Mouse (Mus musculus) MEL (cell line): Measurements from ENCODE around the gene Inmt. TPM values are rescaled to one million over a fixed set of nuclear protein-coding genes. Genes with fewer than 3 reads are reported as not detected.

Source experiments
- DNase-seq: peaks from one replicate; pipeline ENCODE4 v3.0.0; 2011; ENCODE audit warnings: low read depth, low spot score
- H3K27ac ChIP-seq: 2 replicates; pipeline ENCODE4 v1.5.1; 2012; ENCODE audit warnings: low read depth, mild to moderate bottlenecking, control low read depth, low read length, moderate library complexity; ENCODE audit not compliant: control insufficient read depth
- H3K27me3 ChIP-seq, 2 experiments: fragments of 150-350 bp in 1 of 2; sonication (generic) in 1 of 2; 2 replicates each; pipeline ENCODE4 v1.6.1; 2012; ENCODE audit warnings: low read length in 2 of 2, mild to moderate bottlenecking in 2 of 2, improper control_type of control experiment in 1 of 2, moderate library complexity in 1 of 2; ENCODE audit not compliant: insufficient read depth in 2 of 2, control insufficient read depth in 1 of 2
- H3K36me3 ChIP-seq, 2 experiments: 2 replicates each; pipeline ENCODE4 v1.6.1; 2012 to 2014; ENCODE audit warnings: low read length in 2 of 2, improper control_type of control experiment in 1 of 2, inconsistent platforms in 1 of 2, mild to moderate bottlenecking in 1 of 2; ENCODE audit not compliant: insufficient read depth in 2 of 2, control insufficient read depth in 1 of 2
- H3K4me1 ChIP-seq, 2 experiments: fragments of 150-350 bp in 1 of 2; sonication (generic) in 1 of 2; 2 replicates each; pipeline ENCODE4 v1.6.1; 2012; ENCODE audit warnings: low read length in 2 of 2, improper control_type of control experiment in 1 of 2, mild to moderate bottlenecking in 1 of 2; ENCODE audit not compliant: insufficient read depth in 2 of 2, control insufficient read depth in 1 of 2
- H3K4me3 ChIP-seq, 2 experiments: fragments of 150-350 bp in 1 of 2; sonication (generic) in 1 of 2; 2 replicates each; pipeline ENCODE4 v1.5.1; 2012; ENCODE audit warnings: low read depth in 2 of 2, low read length in 2 of 2, mild to moderate bottlenecking in 2 of 2, moderate library complexity in 2 of 2, control low read depth in 1 of 2, improper control_type of control experiment in 1 of 2; ENCODE audit not compliant: control insufficient read depth in 1 of 2, insufficient read depth in 1 of 2
- H3K79me2 ChIP-seq: 2 replicates; pipeline ENCODE4 v1.6.1; 2012; ENCODE audit warnings: mild to moderate bottlenecking, low read length, moderate library complexity; ENCODE audit not compliant: control insufficient read depth, poor library complexity, insufficient read depth
- H3K9ac ChIP-seq: 2 replicates; pipeline ENCODE4 v1.6.1; 2012; ENCODE audit warnings: low read depth, mild to moderate bottlenecking, control low read depth, low read length, moderate library complexity; ENCODE audit not compliant: control insufficient read depth, poor library complexity, severe bottlenecking
- H3K9me3 ChIP-seq: fragments of 150-350 bp; sonication (generic); replicated peaks from 2 replicates; pipeline ENCODE4 v1.6.1; 2012; ENCODE audit warnings: mild to moderate bottlenecking, low read length, improper control_type of control experiment, moderate library complexity; ENCODE audit not compliant: insufficient read depth
- BHLHE40 ChIP-seq: IDR thresholded peaks from 2 replicates; pipeline ENCODE4 v1.6.1; 2012; ENCODE audit warnings: low read depth, mild to moderate bottlenecking, inconsistent platforms, low read length, improper control_type of control experiment, borderline replicate concordance
- CTCF ChIP-seq, 3 experiments: IDR thresholded peaks in 2 of 3; conservative IDR thresholded peaks in 1 of 3; 2 replicates each; pipeline ENCODE4 v1.5.1; 2011 to 2012; ENCODE audit warnings: low read length in 3 of 3, low read depth in 2 of 3, mild to moderate bottlenecking in 2 of 3, improper control_type of control experiment in 1 of 3, inconsistent platforms in 1 of 3, mixed read lengths in 1 of 3, moderate library complexity in 1 of 3; ENCODE audit not compliant: control insufficient read depth in 1 of 3, insufficient read depth in 1 of 3, poor library complexity in 1 of 3, severe bottlenecking in 1 of 3
- ELF1 ChIP-seq: IDR thresholded peaks from 2 replicates; pipeline ENCODE4 v1.6.1; 2014; ENCODE audit warnings: low read depth, mild to moderate bottlenecking, inconsistent platforms, low read length, improper control_type of control experiment, moderate library complexity
- EP300 ChIP-seq, 2 experiments: IDR thresholded peaks; 2 replicates each; pipeline ENCODE4 v1.6.1; 2011; ENCODE audit warnings: improper control_type of control experiment in 2 of 2, low read length in 2 of 2, low read depth in 1 of 2, mild to moderate bottlenecking in 1 of 2
- ETS1 ChIP-seq: IDR thresholded peaks from 2 replicates; pipeline ENCODE4 v1.6.1; 2012; ENCODE audit warnings: low read depth, mild to moderate bottlenecking, inconsistent platforms, low read length, improper control_type of control experiment, moderate library complexity
- GABPA ChIP-seq: IDR thresholded peaks from 2 replicates; pipeline ENCODE4 v1.6.1; 2012; ENCODE audit warnings: low read depth, mild to moderate bottlenecking, inconsistent platforms, low read length, improper control_type of control experiment, moderate library complexity
- GATA1 ChIP-seq: IDR thresholded peaks from 2 replicates; pipeline ENCODE4 v1.6.1; 2011; ENCODE audit warnings: low read depth, low read length, improper control_type of control experiment
- HCFC1 ChIP-seq: IDR thresholded peaks from 2 replicates; pipeline ENCODE4 v1.6.1; 2012; ENCODE audit warnings: low read depth, mild to moderate bottlenecking, inconsistent platforms, low read length, improper control_type of control experiment, moderate library complexity
- JUND ChIP-seq: IDR thresholded peaks from 2 replicates; pipeline ENCODE4 v1.6.1; 2011; ENCODE audit warnings: low read depth, mild to moderate bottlenecking, improper control_type of control experiment, low read length
- KAT2A ChIP-seq: conservative IDR thresholded peaks from 2 replicates; pipeline ENCODE4 v1.6.1; 2012; ENCODE audit warnings: low read depth, low read length, improper control_type of control experiment, inconsistent platforms
- MAFK ChIP-seq: IDR thresholded peaks from 2 replicates; pipeline ENCODE4 v1.6.1; 2011; ENCODE audit warnings: low read depth, mild to moderate bottlenecking, low read length, improper control_type of control experiment, borderline replicate concordance
- MAX ChIP-seq: IDR thresholded peaks from 2 replicates; pipeline ENCODE4 v1.6.1; 2011; ENCODE audit warnings: low read length, improper control_type of control experiment
- MXI1 ChIP-seq: IDR thresholded peaks from 2 replicates; pipeline ENCODE4 v1.6.1; 2011; ENCODE audit warnings: mild to moderate bottlenecking, low read depth, low read length, improper control_type of control experiment
- MYC ChIP-seq: IDR thresholded peaks from 2 replicates; pipeline ENCODE4 v1.6.1; 2011; ENCODE audit warnings: low read depth, mild to moderate bottlenecking, low read length, improper control_type of control experiment, moderate library complexity
- NELFE ChIP-seq: IDR thresholded peaks from 2 replicates; pipeline ENCODE4 v1.6.1; 2011; ENCODE audit warnings: low read depth, low read length, improper control_type of control experiment
- NRF1 ChIP-seq: IDR thresholded peaks from 2 replicates; pipeline ENCODE4 v1.6.1; 2014; ENCODE audit warnings: low read depth, mild to moderate bottlenecking, inconsistent platforms, low read length, improper control_type of control experiment, moderate library complexity; ENCODE audit not compliant: poor library complexity, insufficient read depth, severe bottlenecking
- POLR2A ChIP-seq, 2 experiments: IDR thresholded peaks; 2 replicates each; pipeline ENCODE4 v1.6.1; 2011 to 2012; ENCODE audit warnings: low read length in 2 of 2, mild to moderate bottlenecking in 2 of 2, control low read depth in 1 of 2, improper control_type of control experiment in 1 of 2, low read depth in 1 of 2, moderate library complexity in 1 of 2; ENCODE audit not compliant: control insufficient read depth in 1 of 2, insufficient read depth in 1 of 2, poor library complexity in 1 of 2
- RCOR1 ChIP-seq: IDR thresholded peaks from 2 replicates; pipeline ENCODE4 v1.6.1; 2012; ENCODE audit warnings: low read depth, mild to moderate bottlenecking, inconsistent platforms, low read length, improper control_type of control experiment
- SIN3A ChIP-seq: IDR thresholded peaks from 2 replicates; pipeline ENCODE4 v1.6.1; 2012; ENCODE audit warnings: low read length, improper control_type of control experiment, inconsistent platforms
- TAL1 ChIP-seq: IDR thresholded peaks from 2 replicates; pipeline ENCODE4 v1.6.1; 2012; ENCODE audit warnings: mild to moderate bottlenecking, inconsistent platforms, low read length, moderate library complexity, mixed read lengths
- TBP ChIP-seq: IDR thresholded peaks from 2 replicates; pipeline ENCODE4 v1.8.0; 2011; ENCODE audit warnings: low read depth, low read length, improper control_type of control experiment
- TCF12 ChIP-seq: IDR thresholded peaks from 2 replicates; pipeline ENCODE4 v1.6.1; 2014; ENCODE audit warnings: low read depth, mild to moderate bottlenecking, inconsistent platforms, low read length, improper control_type of control experiment, moderate library complexity
- USF1 ChIP-seq: IDR thresholded peaks from 2 replicates; pipeline ENCODE4 v1.6.1; 2014; ENCODE audit warnings: low read depth, mild to moderate bottlenecking, inconsistent platforms, low read length, improper control_type of control experiment, moderate library complexity
- USF2 ChIP-seq, 2 experiments: IDR thresholded peaks; 2 replicates each; pipeline ENCODE4 v1.6.1; 2011 to 2012; ENCODE audit warnings: improper control_type of control experiment in 2 of 2, low read length in 2 of 2, borderline replicate concordance in 1 of 2, inconsistent platforms in 1 of 2, low read depth in 1 of 2, mild to moderate bottlenecking in 1 of 2; ENCODE audit not compliant: insufficient read depth in 1 of 2
- ZC3H11A ChIP-seq: IDR thresholded peaks from 2 replicates; pipeline ENCODE4 v1.6.1; 2012; ENCODE audit warnings: low read depth, mild to moderate bottlenecking, inconsistent platforms, low read length, improper control_type of control experiment
- ZKSCAN1 ChIP-seq: IDR thresholded peaks from 2 replicates; pipeline ENCODE4 v1.6.1; 2012; ENCODE audit warnings: low read depth, mild to moderate bottlenecking, inconsistent platforms, low read length, improper control_type of control experiment, moderate library complexity
- ZMIZ1 ChIP-seq: IDR thresholded peaks from 2 replicates; pipeline ENCODE4 v1.6.1; 2012; ENCODE audit warnings: low read depth, mild to moderate bottlenecking, inconsistent platforms, low read length, improper control_type of control experiment, moderate library complexity
- ZNF384 ChIP-seq: IDR thresholded peaks from 2 replicates; pipeline ENCODE4 v1.6.1; 2012; ENCODE audit warnings: low read depth, mild to moderate bottlenecking, inconsistent platforms, low read length, improper control_type of control experiment
- polyA plus RNA-seq, 2 experiments: library from polyadenylated mRNA; stranded (reverse) in 1 of 2; unstranded in 1 of 2; fragments of >175 nt in 1 of 2; fragments of >200 nt in 1 of 2; gene quantifications; 2 replicates each; pipeline versions ENCODE4 v1.2.1 to v1.2.4; 2012; ENCODE audit warnings: low replicate concordance in 2 of 2, low read depth in 1 of 2; ENCODE audit not compliant: insufficient read length in 2 of 2, insufficient read depth in 1 of 2, missing spikeins in 1 of 2
- total RNA-seq: library from RNA; depleted of rRNA; stranded (reverse); fragments of 300-350 nt; gene quantifications from 2 replicates; pipeline ENCODE4 v1.2.3, GENCODE M21; 2012

Inmt gene
- total and polyA plus RNA-seq, 3 experiments = 0.11 to 0.42 TPM; not detected in 1

DNA sequence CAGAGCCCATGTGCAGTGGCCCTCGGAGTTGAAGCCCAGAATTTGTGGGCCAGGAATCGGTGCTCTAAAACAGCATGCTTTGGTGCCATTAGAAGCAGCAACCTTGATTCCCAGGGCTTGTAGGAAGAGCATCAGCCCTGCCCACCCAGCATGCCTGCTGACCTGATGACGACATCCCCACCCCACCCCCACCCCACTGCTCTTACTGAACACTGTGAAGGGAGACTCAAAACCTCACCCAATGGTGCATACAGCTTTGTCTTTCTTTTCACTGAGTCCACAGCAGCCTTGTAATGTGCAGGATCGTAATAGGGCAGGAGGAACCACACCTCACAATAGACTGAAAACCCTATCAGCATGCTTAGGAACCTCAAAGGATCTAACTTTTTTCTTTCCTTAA, 28.7 kb downstream of the Inmt start:
- no peaks in the 10 kb centered on the region for H3K4me1 ChIP-seq
- H3K9ac ChIP-seq = no peak overlapping the region
- TF ChIP-seq ZMIZ1 (no peak), CTCF (IDR thresholded peaks at IDR 0.05 in 2 of 3, conservative IDR thresholded peaks at IDR 0.05 in 1 of 3; ENCODE audit: control insufficient read depth in 1 of 3, insufficient read depth in 1 of 3, low read depth in 2 of 3, low read length in 3 of 3, poor library complexity in 1 of 3, severe bottlenecking in 1 of 3) (no peak), RCOR1 (no peak), NELFE (no peak), MXI1 (no peak), MYC (no peak), MAX (no peak), TCF12 (no peak), MAFK (no peak), SIN3A (no peak), ELF1 (no peak), ZC3H11A (no peak), GATA1 (no peak), USF2 (IDR thresholded peaks at IDR 0.05; ENCODE audit: borderline replicate concordance in 1 of 2, insufficient read depth in 1 of 2, low read depth in 1 of 2, low read length in 2 of 2) (no peak), ZNF384 (no peak), NRF1 (no peak), TBP (no peak), POLR2A (IDR thresholded peaks at IDR 0.05; ENCODE audit: control insufficient read depth in 1 of 2, insufficient read depth in 1 of 2, low read depth in 1 of 2, low read length in 2 of 2, poor library complexity in 1 of 2) (no peak), BHLHE40 (no peak)
- no peak for DNase-seq
- H3K27ac ChIP-seq = no peak overlapping the region
- no peaks in the 10 kb centered on the region for H3K36me3 ChIP-seq
- H3K4me3 ChIP-seq = no peak overlapping the region
- H3K79me2 ChIP-seq = no peaks in the 10 kb centered on the region
- peaks cover 0 to 2% of the 10 kb centered on the region in 2 experiments; a peak in 1 of 4 replicates for H3K27me3 ChIP-seq
- no peaks in the 10 kb centered on the region for H3K9me3 ChIP-seq

DNA sequence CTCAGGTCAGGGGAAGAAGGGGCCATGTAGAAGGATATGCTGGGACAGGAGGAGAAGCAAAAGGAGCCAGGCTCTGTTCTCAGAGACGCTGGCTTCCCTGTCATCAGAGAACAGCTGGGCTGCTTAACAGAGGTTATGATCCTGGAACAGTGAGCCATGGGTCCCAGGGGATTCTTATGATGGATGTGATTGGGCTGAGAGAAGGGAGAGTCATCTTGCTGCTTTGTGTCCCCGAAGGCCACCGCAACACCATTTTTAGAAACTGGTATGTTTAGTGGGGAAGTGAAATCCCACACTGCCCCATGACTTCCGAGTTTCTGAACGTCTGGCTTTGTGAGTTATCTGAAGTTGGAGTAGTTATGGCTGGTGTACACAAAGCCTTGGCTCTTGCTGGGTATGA, 29.6 kb downstream of the Inmt start:
- no peaks in the 10 kb centered on the region for H3K4me1 ChIP-seq
- H3K36me3 ChIP-seq = no peaks in the 10 kb centered on the region
- H3K4me3 ChIP-seq = no peak overlapping the region
- TF ChIP-seq GABPA (no peak), ZMIZ1 (no peak), KAT2A (no peak), USF1 (no peak), TAL1 (no peak), ZNF384 (no peak), JUND (no peak), HCFC1 (no peak), NELFE (no peak), ZC3H11A (no peak), SIN3A (no peak), POLR2A (IDR thresholded peaks at IDR 0.05; ENCODE audit: control insufficient read depth in 1 of 2, insufficient read depth in 1 of 2, low read depth in 1 of 2, low read length in 2 of 2, poor library complexity in 1 of 2) (no peak), TCF12 (no peak), CTCF (IDR thresholded peaks at IDR 0.05 in 2 of 3, conservative IDR thresholded peaks at IDR 0.05 in 1 of 3; ENCODE audit: control insufficient read depth in 1 of 3, insufficient read depth in 1 of 3, low read depth in 2 of 3, low read length in 3 of 3, poor library complexity in 1 of 3, severe bottlenecking in 1 of 3) (no peak), USF2 (IDR thresholded peaks at IDR 0.05; ENCODE audit: borderline replicate concordance in 1 of 2, insufficient read depth in 1 of 2, low read depth in 1 of 2, low read length in 2 of 2) (no peak), ETS1 (no peak), GATA1 (no peak), MAFK (no peak), ZKSCAN1 (no peak), EP300 (IDR thresholded peaks at IDR 0.05; ENCODE audit: low read depth in 1 of 2, low read length in 2 of 2) (no peak)
- DNase-seq = no peak
- H3K9ac ChIP-seq = no peak overlapping the region
- H3K27ac ChIP-seq = no peak overlapping the region
- H3K27me3 ChIP-seq = peaks cover 0 to 2% of the 10 kb centered on the region in 2 experiments; a peak in 1 of 4 replicates
- no peaks in the 10 kb centered on the region for H3K9me3 ChIP-seq
- no peaks in the 10 kb centered on the region for H3K79me2 ChIP-seq
